Mouse (Mus musculus): ENCODE data around the gene Pcp4l1. TPM values are rescaled to one million over a fixed set of nuclear protein-coding genes. Genes with fewer than 3 reads are reported as not detected.

The Pcp4l1 gene
- total and polyA plus RNA-seq, 3 experiments = not detected

DNA sequence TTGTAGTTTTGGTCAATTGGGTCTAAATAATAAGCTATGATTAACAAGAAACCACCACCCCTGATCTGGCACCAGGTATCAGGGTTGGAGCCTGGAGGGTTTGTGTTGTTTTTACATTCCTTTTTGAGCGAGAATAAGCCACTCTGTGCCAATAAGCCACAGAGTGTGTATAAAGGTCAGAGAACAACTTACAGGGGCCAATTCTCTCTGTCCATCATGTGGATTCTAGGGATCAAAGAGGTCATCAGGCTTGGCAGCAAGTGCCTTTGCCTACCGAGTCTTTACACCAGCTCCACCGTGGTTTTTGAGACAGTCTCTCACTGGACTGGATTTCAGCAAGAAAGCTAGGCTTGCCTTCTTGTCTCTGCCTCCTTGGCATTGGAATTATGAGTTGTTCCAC is 16.8 kb upstream of the Pcp4l1 start:
- no peak for TF ChIP-seq ZMIZ1 (IDR thresholded peaks at IDR 0.05; ENCODE audit: low read depth, low read length)
- no peak for TF ChIP-seq TAL1 (IDR thresholded peaks at IDR 0.05; ENCODE audit: low read length)
- TF ChIP-seq MEF2A (IDR thresholded peaks at IDR 0.05; ENCODE audit: extremely low read depth, insufficient replicate concordance, low read depth, low read length, poor library complexity, severe bottlenecking) = no peak
- TF ChIP-seq ZNF384 (IDR thresholded peaks at IDR 0.05; ENCODE audit: low read depth, low read length) = no peak
- no peak for TF ChIP-seq USF2 (IDR thresholded peaks at IDR 0.05; ENCODE audit: borderline replicate concordance in 1 of 2, insufficient read depth in 1 of 2, low read depth in 1 of 2, low read length in 2 of 2)
- no peak for TF ChIP-seq RCOR1 (IDR thresholded peaks at IDR 0.05; ENCODE audit: low read depth, low read length)
- TF ChIP-seq CTCF (IDR thresholded peaks at IDR 0.05 in 2 of 3, conservative IDR thresholded peaks at IDR 0.05 in 1 of 3; ENCODE audit: control insufficient read depth in 1 of 3, insufficient read depth in 1 of 3, low read depth in 2 of 3, low read length in 3 of 3, poor library complexity in 1 of 3, severe bottlenecking in 1 of 3) = no peak
- TF ChIP-seq NELFE (IDR thresholded peaks at IDR 0.05; ENCODE audit: low read depth, low read length) = no peak
- no peak for TF ChIP-seq HCFC1 (IDR thresholded peaks at IDR 0.05; ENCODE audit: low read depth, low read length)
- TF ChIP-seq GATA1 (IDR thresholded peaks at IDR 0.05; ENCODE audit: low read depth, low read length) = no peak
- TF ChIP-seq KAT2A (conservative IDR thresholded peaks at IDR 0.05; ENCODE audit: low read depth, low read length) = no peak
- TF ChIP-seq MAZ (IDR thresholded peaks at IDR 0.05; ENCODE audit: low read depth, low read length) = no peak
- no peak for TF ChIP-seq ETS1 (IDR thresholded peaks at IDR 0.05; ENCODE audit: low read depth, low read length)
- Histone ChIP-seq H3K4me1 (ENCODE audit: control insufficient read depth in 1 of 2, insufficient read depth in 2 of 2, low read length in 2 of 2) (peaks cover 5 to 41% of the 10 kb centered on the region in 2 experiments), H3K27me3 (ENCODE audit: control insufficient read depth in 1 of 2, insufficient read depth in 2 of 2, low read length in 2 of 2) (no peaks in the 10 kb centered on the region), H3K27ac (ENCODE audit: control insufficient read depth, low read depth, low read length) (no peak overlapping the region), H3K9ac (ENCODE audit: control insufficient read depth, low read depth, low read length, poor library complexity, severe bottlenecking) (no peak overlapping the region), H3K79me2 (ENCODE audit: control insufficient read depth, insufficient read depth, low read length, poor library complexity) (no peaks in the 10 kb centered on the region), H3K9me3 (replicated peaks; ENCODE audit: insufficient read depth, low read length) (no peaks in the 10 kb centered on the region), H3K36me3 (ENCODE audit: control insufficient read depth in 1 of 2, insufficient read depth in 2 of 2, low read length in 2 of 2) (peaks cover 0 to 23% of the 10 kb centered on the region in 2 experiments; a peak in 2 of 4 replicates), H3K4me3 (ENCODE audit: control insufficient read depth in 1 of 2, insufficient read depth in 1 of 2, low read depth in 2 of 2, low read length in 2 of 2) (no peak overlapping the region)
- DNase-seq (ENCODE audit: low read depth, low spot score) = no peak

DNA sequence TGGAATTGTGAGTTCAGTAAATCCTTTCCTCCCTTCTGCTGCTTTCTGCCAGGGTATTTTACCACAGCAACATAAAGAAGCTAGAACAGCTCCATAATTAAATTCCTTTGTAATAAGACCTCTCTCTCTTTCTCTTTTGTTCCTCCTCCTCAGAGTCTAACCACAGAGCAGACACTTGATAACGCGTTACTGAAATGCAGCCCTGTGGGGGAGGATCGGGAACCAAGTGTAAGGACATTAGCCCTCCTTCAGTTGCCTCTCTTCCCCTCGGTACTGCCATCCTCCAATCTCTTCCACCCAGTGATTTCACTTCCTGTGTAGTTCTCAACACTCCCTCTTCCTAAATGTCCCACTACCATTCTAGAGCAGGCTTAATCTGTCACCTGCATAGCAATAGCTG is 13.3 kb upstream of the Pcp4l1 start:
- Histone ChIP-seq H3K79me2 (ENCODE audit: control insufficient read depth, insufficient read depth, low read length, poor library complexity) (no peaks in the 10 kb centered on the region), H3K36me3 (ENCODE audit: control insufficient read depth in 1 of 2, insufficient read depth in 2 of 2, low read length in 2 of 2) (peaks cover 0 to 26% of the 10 kb centered on the region in 2 experiments; a peak in 2 of 4 replicates), H3K4me1 (ENCODE audit: control insufficient read depth in 1 of 2, insufficient read depth in 2 of 2, low read length in 2 of 2) (peaks cover 9 to 38% of the 10 kb centered on the region in 2 experiments), H3K9ac (ENCODE audit: control insufficient read depth, low read depth, low read length, poor library complexity, severe bottlenecking) (no peak overlapping the region), H3K4me3 (ENCODE audit: control insufficient read depth in 1 of 2, insufficient read depth in 1 of 2, low read depth in 2 of 2, low read length in 2 of 2) (no peak overlapping the region), H3K27ac (ENCODE audit: control insufficient read depth, low read depth, low read length) (peak overlapping the region; percentile 28; the same call in 1 of the 2 replicates), H3K9me3 (replicated peaks; ENCODE audit: insufficient read depth, low read length) (no peaks in the 10 kb centered on the region), H3K27me3 (ENCODE audit: control insufficient read depth in 1 of 2, insufficient read depth in 2 of 2, low read length in 2 of 2) (no peaks in the 10 kb centered on the region)
- TF ChIP-seq EP300 (IDR thresholded peaks at IDR 0.05; ENCODE audit: low read depth in 1 of 2, low read length in 2 of 2) = peak; percentile 38 to 65; a peak in 3 of 4 replicates
- TF ChIP-seq USF1 (IDR thresholded peaks at IDR 0.05; ENCODE audit: low read depth, low read length) = no peak
- peak; percentile 65; the same call in 1 of the 2 replicates for TF ChIP-seq GATA1 (IDR thresholded peaks at IDR 0.05; ENCODE audit: low read depth, low read length)
- no peak for TF ChIP-seq MXI1 (IDR thresholded peaks at IDR 0.05; ENCODE audit: low read depth, low read length)
- no peak for TF ChIP-seq POLR2A (IDR thresholded peaks at IDR 0.05; ENCODE audit: control insufficient read depth in 1 of 2, insufficient read depth in 1 of 2, low read depth in 1 of 2, low read length in 2 of 2, poor library complexity in 1 of 2)
- TF ChIP-seq MYB (IDR thresholded peaks at IDR 0.05; ENCODE audit: low read depth, low read length) = no peak
- TF ChIP-seq GABPA (IDR thresholded peaks at IDR 0.05; ENCODE audit: low read depth, low read length) = no peak
- TF ChIP-seq TBP (IDR thresholded peaks at IDR 0.05; ENCODE audit: low read depth, low read length) = 0 out of 2 replicates have a peak, but pooled peaks have one; percentile 24
- no peak for TF ChIP-seq ZC3H11A (IDR thresholded peaks at IDR 0.05; ENCODE audit: low read depth, low read length)
- TF ChIP-seq JUND (IDR thresholded peaks at IDR 0.05; ENCODE audit: low read depth, low read length) = no peak
- TF ChIP-seq MEF2A (IDR thresholded peaks at IDR 0.05; ENCODE audit: extremely low read depth, insufficient replicate concordance, low read depth, low read length, poor library complexity, severe bottlenecking) = no peak
- TF ChIP-seq RCOR1 (IDR thresholded peaks at IDR 0.05; ENCODE audit: low read depth, low read length) = peak; percentile 72
- no peak for TF ChIP-seq RAD21 (IDR thresholded peaks at IDR 0.05; ENCODE audit: low read depth, low read length)
- no peak for TF ChIP-seq MAZ (IDR thresholded peaks at IDR 0.05; ENCODE audit: low read depth, low read length)
- no peak for TF ChIP-seq E2F4 (IDR thresholded peaks at IDR 0.05; ENCODE audit: borderline replicate concordance, low read depth, low read length)
- peak; percentile 82 for DNase-seq (ENCODE audit: low read depth, low spot score)

All from MEL (cell line).